Mouse (Mus musculus): Measurements from ENCODE around the gene Acsbg1.
"Not testable (repeated sequence)": the region's sequence is repeated elsewhere in the genome, so short reads cannot be mapped to it uniquely, and the experiment has no call there.

The Acsbg1 gene

GRCm38 (mm10) chr9:54661605-54662377 is at the start of gene Acsbg1:
Gene Acsbg1, minus strand, starts transcription at chr9:54661870.
- DNase-seq (ENCODE audit: low spot score in 2 of 2), result peak; percentile 5 to 23

DNA sequence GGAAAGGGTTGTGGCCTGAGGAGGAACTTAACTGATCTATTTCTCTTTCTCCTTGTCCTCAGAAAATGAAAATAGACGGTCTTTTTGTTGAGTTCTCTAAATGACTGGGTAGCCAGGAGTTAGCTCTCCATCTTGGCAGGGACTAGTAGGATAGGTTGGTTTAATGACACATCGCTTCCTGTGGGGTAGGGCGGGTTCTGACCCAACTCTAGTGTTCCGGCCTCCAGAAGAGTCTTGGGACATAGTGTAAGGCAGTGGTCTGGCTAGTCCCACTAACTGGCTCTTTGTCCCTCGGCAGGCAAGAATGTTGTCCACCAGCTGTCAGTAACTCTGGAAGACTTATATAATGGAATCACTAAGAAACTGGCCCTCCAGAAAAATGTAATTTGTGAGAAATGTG is 46.4 kb upstream of the Acsbg1 start:
- no peak for DNase-seq (ENCODE audit: low spot score in 2 of 2)

- DNase-seq (ENCODE audit: low spot score in 2 of 2), result no peak
Measured at GRCm38 (mm10) chr9:54707288-54707999, 45.8 kb upstream of the Acsbg1 start.

- DNase-seq (ENCODE audit: low spot score in 2 of 2), result no peak
Measured at GRCm38 (mm10) chr9:54705561-54705960, 43.9 kb upstream of the Acsbg1 start.

DNA sequence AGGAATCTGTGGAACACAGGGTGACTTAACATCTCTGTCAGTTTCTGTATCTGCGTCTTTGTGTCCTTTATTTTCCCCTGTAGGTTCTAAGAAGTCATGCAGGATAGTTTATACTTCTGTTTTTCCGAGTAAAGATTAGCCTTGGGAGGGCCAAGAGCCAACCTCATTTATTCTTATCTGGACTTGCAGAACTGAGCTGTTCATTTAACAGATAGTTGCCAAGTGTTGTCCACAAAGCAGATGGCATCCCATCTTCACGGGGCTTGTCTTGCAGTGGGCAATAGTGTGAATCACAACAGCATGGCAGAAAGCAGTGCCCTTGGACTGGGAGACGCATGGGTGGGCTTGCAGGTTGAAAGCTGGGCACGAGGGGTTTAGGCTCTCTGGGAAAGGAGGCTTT is 42.7 kb upstream of the Acsbg1 start:
- DNase-seq (ENCODE audit: low spot score in 2 of 2), result no peak

DNA sequence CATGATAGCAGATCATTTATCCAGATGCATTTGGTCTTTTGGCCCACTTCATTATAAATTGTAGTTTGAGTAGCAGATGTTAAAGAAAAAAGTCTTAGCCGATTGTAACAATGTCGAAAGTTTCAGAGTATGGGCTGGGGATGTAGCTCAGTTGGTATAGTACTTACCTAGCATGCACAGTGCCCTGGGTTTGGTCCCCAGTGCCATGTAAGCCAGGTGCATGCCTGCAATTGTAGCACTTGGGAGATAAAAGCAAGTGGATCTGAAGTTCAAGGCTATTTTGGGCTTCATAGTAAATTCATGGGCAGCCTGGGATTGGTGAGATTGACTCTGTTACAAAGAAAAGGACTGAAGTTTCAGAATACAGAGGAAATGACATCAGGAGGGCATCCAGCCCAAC is 40.9 kb upstream of the Acsbg1 start:
- no peak for DNase-seq (ENCODE audit: low spot score in 2 of 2)

- no peak for DNase-seq (ENCODE audit: low spot score in 2 of 2)
Measured at GRCm38 (mm10) chr9:54700746-54701145, 39.1 kb upstream of the Acsbg1 start.

DNA sequence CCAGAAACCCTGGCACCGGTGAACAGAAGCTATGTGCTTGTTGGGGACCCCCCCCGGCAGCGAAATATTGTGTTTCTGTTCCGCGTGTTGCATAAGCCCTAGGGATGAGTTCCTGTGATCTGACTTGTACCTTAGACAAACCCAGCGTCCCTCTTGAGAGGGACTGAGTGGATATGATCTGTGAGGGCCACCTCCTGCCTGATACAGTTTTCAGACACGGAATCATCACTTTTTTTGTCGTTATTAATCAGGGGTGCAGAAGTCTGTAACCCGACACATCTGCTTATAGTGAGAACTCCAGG is 38.5 kb upstream of the Acsbg1 start:
- DNase-seq (ENCODE audit: low spot score in 2 of 2), result peak in 1 of 2 experiments; percentile 24

- peak; percentile 54 to 64 for DNase-seq (ENCODE audit: low spot score in 2 of 2)
Measured at GRCm38 (mm10) chr9:54699345-54700173, 37.9 kb upstream of the Acsbg1 start.

GRCm38 (mm10) chr9:54699087-54699344 is 37.3 kb upstream of the Acsbg1 start:
- DNase-seq (ENCODE audit: low spot score in 2 of 2), result no peak

- DNase-seq (ENCODE audit: low spot score in 2 of 2), result no peak
Measured at GRCm38 (mm10) chr9:54698318-54699086, 36.8 kb upstream of the Acsbg1 start, which contains the start of gene Dnaja4. Gene Dnaja4, plus strand, starts transcription at chr9:54698873.

- DNase-seq (ENCODE audit: low spot score in 2 of 2), result not testable (repeated sequence)
Measured at GRCm38 (mm10) chr9:54691241-54691805, 29.7 kb upstream of the Acsbg1 start.

DNA sequence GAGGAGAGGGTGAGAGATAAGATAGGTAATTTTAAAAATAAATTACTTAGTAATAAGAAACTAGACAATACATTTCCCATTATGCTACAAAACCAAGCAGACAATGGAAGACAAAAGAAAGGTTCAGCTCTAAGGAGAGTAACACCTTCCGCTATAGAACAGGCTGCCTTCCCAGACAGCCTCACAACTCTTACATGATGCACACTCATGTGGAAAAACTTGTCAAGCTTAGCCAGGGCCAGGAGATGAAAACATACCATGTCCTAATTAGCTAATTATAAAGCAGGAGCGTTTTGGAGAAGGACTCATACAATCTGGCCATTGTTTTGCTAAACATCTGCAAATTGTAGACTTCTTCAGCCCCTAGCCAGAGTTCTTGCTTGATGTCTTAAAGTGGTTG is 29.0 kb upstream of the Acsbg1 start:
- not testable (repeated sequence) for DNase-seq (ENCODE audit: low spot score in 2 of 2)

GRCm38 (mm10) chr9:54689446-54689845 is 27.8 kb upstream of the Acsbg1 start:
- no peak for DNase-seq (ENCODE audit: low spot score in 2 of 2)

DNA sequence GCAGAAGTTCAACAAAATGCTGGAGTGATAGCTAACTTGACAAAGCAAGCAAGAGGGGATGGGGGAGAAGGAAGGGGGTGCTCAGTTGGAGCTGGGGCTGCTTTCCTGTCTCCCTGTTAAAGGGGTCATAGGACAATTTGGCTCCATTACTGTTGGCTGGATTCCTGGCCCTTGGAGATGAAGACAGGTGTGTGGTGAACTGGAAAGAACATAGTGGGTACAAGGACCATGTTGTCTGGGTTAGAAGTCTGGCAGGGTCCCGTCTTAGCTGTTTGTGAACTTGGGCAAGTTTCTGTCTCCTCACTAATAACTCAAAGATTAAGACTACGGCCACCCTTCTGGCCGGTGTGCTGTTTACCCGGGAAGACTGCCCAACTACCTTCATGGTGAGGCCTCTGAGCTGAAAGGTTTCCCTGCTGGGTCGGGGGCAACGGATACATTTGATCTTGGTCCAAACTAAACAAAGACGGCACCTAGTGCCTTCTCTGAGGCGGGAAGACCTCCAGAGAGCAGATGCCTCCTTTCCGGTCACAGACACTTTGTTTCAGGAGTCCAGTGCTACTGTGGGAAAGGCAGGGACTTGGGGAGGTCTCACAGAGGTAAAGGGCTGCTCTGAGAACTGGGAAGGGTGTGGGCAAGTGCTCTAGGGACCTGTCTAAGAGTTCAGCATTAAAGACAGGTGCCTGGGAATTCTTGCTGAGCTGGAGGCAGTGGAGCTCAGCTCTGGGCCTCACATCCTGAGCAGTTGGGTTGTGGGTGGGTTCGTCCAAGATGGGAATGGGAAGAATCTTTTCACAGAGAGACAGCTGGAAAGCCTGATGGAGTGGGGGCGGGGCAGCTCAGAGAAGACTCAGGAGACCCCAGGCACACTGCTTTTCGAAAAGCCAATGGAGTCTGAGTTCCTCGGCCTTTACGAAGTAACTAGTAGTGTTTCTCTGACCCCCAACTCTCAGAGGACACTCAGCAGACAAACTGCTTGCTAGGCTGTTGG is 25.9 kb upstream of the Acsbg1 start:
- DNase-seq (ENCODE audit: low spot score in 2 of 2), result no peak

GRCm38 (mm10) chr9:54683814-54684605 is 22.3 kb upstream of the Acsbg1 start:
- DNase-seq (ENCODE audit: low spot score in 2 of 2), result no peak

DNA sequence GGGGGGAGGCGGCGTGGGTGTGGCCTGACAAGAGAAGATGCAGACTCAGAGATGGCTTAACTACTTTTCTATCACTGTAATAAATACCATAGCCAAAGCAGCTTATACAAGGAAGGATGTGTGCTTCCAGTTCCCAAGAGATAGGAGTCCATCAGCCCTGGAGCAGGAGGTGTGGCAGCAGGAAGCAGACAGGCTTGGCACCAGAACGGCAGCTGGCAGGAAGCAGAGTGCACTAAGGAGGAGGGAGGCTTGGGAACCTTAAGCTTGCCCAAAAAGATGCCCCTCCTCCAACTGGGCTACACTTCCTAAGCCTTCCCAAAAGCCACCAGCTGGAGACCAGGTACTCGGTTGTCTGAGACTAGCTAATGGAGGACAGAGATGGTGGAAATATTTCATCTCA is 21.2 kb upstream of the Acsbg1 start:
- no peak for DNase-seq (ENCODE audit: low spot score in 2 of 2)

DNA sequence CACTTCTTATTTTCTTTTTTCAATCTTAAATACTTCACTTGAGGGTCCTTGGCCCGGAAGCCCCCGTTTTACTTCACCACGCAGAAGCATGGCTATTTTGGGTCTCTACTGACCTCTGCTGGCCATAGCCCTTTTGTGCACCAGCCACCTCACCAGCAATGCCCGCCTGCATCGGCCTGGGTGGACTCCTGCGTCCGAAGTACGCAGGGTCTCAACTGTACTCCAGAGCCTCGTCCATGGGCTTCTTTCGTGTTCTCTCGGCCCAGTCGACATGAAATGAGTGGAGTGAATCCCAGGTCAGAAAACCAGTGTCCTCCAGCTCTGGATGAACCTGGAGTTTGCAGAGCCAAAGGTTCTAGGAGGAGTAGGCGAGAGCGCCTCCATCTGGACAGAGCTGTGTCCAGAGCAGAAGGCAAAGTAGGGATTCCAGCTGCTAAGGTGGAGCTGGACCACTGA is 14.9 kb upstream of the Acsbg1 start:
- peak; percentile 49 to 54 for DNase-seq (ENCODE audit: low spot score in 2 of 2)

DNA sequence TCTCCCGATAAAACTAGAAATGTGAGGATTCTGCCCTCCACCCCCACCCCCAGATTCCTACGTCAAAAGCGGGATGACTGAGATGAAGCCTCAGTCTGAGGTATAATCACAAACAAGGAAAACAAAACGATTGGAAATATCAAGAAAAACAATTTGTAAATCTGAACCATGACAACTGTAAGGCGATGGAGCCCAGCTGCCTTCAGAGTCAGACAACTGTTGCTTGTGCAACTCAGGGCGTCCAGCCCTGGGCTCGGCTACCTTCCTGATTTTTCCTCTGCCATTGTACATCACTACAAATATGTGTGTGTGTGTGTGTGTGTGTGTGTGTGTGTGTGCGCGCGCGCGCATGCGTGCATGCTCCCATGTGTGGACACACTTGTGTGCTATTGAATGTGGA is 12.2 kb upstream of the Acsbg1 start:
- no peak for DNase-seq (ENCODE audit: low spot score in 2 of 2)

Data from right cerebral cortex, postnatal 36 days (tissue).